Mouse (Mus musculus): ENCODE results near the gene Gm5426. TPM values are rescaled to one million over a fixed set of nuclear protein-coding genes. Genes with fewer than 3 reads are reported as not detected.
A peak's percentile ranks its signal among the peaks of the same experiment; 100 is the strongest.

Gene Gm5426
- polyA plus RNA-seq, 1 experiment from 2014 or later = not detected

GRCm38 (mm10) chr10:96107825-96108224 lies 28.6 kb upstream of the Gm5426 start:
- Histone ChIP-seq H3K27me3 (no peaks in the 10 kb centered on the region), H3K36me3 (replicated peaks) (no peaks in the 10 kb centered on the region), H3K4me2 (no peak overlapping the region), H3K4me1 (replicated peaks) (0 out of 2 replicates have a peak, but pooled peaks cover 5% of the 10 kb centered on the region), H3K4me3 (replicated peaks) (no peak overlapping the region), H3K9me3 (replicated peaks) (no peaks in the 10 kb centered on the region), H3K9ac (no peak overlapping the region), H3K27ac (replicated peaks) (no peak overlapping the region)
- WGBS (ENCODE audit: insufficient replicate concordance) = 51% methylated on average over 1 of the region's 1 CpGs
- ATAC-seq (ENCODE audit: insufficient read depth) = no peak

DNA sequence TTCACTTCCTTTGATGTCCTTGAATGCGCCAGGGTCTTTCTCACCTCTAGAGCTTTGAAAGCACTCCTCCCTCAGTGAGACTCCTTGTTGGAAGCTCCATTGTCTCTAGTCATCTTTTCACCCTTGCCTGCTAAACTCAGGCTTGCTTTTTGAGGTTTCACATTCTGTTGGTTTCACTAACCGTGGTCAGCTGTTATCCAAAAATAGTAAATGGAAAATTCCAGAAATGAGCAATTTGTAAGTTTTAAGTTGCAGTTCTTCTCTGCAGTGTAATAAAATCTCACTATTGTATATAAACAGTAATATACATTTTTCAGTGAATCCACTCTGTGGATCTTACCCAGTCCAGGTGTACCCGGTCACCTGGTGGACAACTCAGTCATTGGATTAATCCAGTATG lies 21.1 kb upstream of the Gm5426 start:
- H3K9ac ChIP-seq = no peak overlapping the region
- no peak overlapping the region for H3K27ac ChIP-seq (replicated peaks)
- no peaks in the 10 kb centered on the region for H3K27me3 ChIP-seq
- ATAC-seq (ENCODE audit: insufficient read depth) = no peak
- no peaks in the 10 kb centered on the region for H3K4me1 ChIP-seq (replicated peaks)
- no peak overlapping the region for H3K4me2 ChIP-seq
- H3K4me3 ChIP-seq (replicated peaks) = no peak overlapping the region
- 70% methylated on average over 3 of the region's 3 CpGs for WGBS (ENCODE audit: insufficient replicate concordance)
- no peaks in the 10 kb centered on the region for H3K9me3 ChIP-seq (replicated peaks)
- no peaks in the 10 kb centered on the region for H3K36me3 ChIP-seq (replicated peaks)

- Histone ChIP-seq H3K4me2 (no peak overlapping the region), H3K4me3 (replicated peaks) (no peak overlapping the region), H3K9me3 (replicated peaks) (no peaks in the 10 kb centered on the region), H3K27me3 (no peaks in the 10 kb centered on the region), H3K36me3 (replicated peaks) (no peaks in the 10 kb centered on the region), H3K27ac (replicated peaks) (no peak overlapping the region), H3K9ac (no peak overlapping the region), H3K4me1 (replicated peaks) (peaks cover 15% of the 10 kb centered on the region)
- no peak for ATAC-seq (ENCODE audit: insufficient read depth)
- 74% methylated on average over 2 of the region's 2 CpGs for WGBS (ENCODE audit: insufficient replicate concordance)
Observed at GRCm38 (mm10) chr10:96120821-96121220, 15.6 kb upstream of the Gm5426 start.

- peaks cover 15% of the 10 kb centered on the region for H3K4me1 ChIP-seq (replicated peaks)
- H3K4me2 ChIP-seq = no peak overlapping the region
- 64% methylated on average over 4 of the region's 4 CpGs for WGBS (ENCODE audit: insufficient replicate concordance)
- H3K27me3 ChIP-seq = no peaks in the 10 kb centered on the region
- no peak overlapping the region for H3K4me3 ChIP-seq (replicated peaks)
- H3K36me3 ChIP-seq (replicated peaks) = no peaks in the 10 kb centered on the region
- no peak overlapping the region for H3K27ac ChIP-seq (replicated peaks)
- no peak for ATAC-seq (ENCODE audit: insufficient read depth)
- H3K9ac ChIP-seq = no peak overlapping the region
- no peaks in the 10 kb centered on the region for H3K9me3 ChIP-seq (replicated peaks)
Observed at GRCm38 (mm10) chr10:96121249-96122010, 15.0 kb upstream of the Gm5426 start.

DNA sequence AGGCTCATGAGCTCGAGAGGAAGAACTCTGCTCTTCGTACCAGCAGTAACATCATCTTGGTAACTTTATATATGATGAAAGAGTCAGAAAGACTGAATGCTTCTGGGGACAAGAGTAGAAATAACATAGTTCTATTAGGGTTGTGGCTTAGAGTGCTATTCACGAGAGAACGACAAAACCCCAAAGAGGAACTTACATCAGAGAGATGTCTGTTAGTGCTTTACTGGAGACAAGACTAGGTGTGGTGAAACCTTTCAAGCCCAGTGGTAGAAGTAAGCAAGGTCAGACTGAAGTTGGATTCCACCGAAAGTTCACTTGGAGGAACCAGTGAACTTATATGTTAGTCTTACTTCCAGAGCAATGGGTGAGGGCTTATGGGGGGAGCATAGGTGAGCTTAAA lies 12.5 kb upstream of the Gm5426 start:
- ATAC-seq (ENCODE audit: insufficient read depth) = no peak
- no peak overlapping the region for H3K9ac ChIP-seq
- H3K4me2 ChIP-seq = no peak overlapping the region
- peaks cover 15% of the 10 kb centered on the region for H3K4me1 ChIP-seq (replicated peaks)
- H3K4me3 ChIP-seq (replicated peaks) = no peak overlapping the region
- H3K36me3 ChIP-seq (replicated peaks) = no peaks in the 10 kb centered on the region
- no peak overlapping the region for H3K27ac ChIP-seq (replicated peaks)
- WGBS (ENCODE audit: insufficient replicate concordance) = 39% methylated on average over 5 of the region's 5 CpGs
- no peaks in the 10 kb centered on the region for H3K27me3 ChIP-seq
- no peaks in the 10 kb centered on the region for H3K9me3 ChIP-seq (replicated peaks)

DNA sequence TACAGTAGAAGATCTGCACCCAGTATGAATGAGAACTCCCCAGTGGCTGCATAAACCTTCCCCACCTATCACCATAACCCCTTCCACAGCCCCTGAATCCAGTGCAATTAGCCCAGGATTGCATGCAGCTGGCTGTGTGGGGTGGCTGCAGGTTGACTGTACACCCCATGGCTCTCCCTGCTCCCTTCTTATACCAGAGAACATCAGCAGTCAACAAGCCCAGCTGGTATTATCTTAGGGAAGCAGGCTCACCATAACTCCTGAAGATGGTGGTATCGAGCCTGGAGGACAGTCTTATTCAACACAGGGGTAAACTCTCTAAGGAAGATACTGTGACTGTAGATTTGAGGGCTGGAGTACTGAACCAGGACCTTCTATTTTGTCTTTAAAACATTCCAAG lies 12.1 kb upstream of the Gm5426 start:
- Histone ChIP-seq H3K4me1 (replicated peaks) (peaks cover 15% of the 10 kb centered on the region), H3K4me3 (replicated peaks) (no peak overlapping the region), H3K27ac (replicated peaks) (no peak overlapping the region), H3K36me3 (replicated peaks) (no peaks in the 10 kb centered on the region), H3K9me3 (replicated peaks) (no peaks in the 10 kb centered on the region), H3K27me3 (no peaks in the 10 kb centered on the region), H3K4me2 (no peak overlapping the region), H3K9ac (no peak overlapping the region)
- 29% methylated on average over 1 of the region's 1 CpGs for WGBS (ENCODE audit: insufficient replicate concordance)
- no peak for ATAC-seq (ENCODE audit: insufficient read depth)

- Histone ChIP-seq H3K4me1 (replicated peaks) (peaks cover 15% of the 10 kb centered on the region), H3K36me3 (replicated peaks) (no peaks in the 10 kb centered on the region), H3K9me3 (replicated peaks) (no peaks in the 10 kb centered on the region), H3K9ac (no peak overlapping the region), H3K4me3 (replicated peaks) (no peak overlapping the region), H3K27ac (replicated peaks) (no peak overlapping the region), H3K27me3 (no peaks in the 10 kb centered on the region), H3K4me2 (no peak overlapping the region)
- 55% methylated on average over 9 of the region's 9 CpGs for WGBS (ENCODE audit: insufficient replicate concordance)
- no peak for ATAC-seq (ENCODE audit: insufficient read depth)
Observed at GRCm38 (mm10) chr10:96125771-96126454, 10.5 kb upstream of the Gm5426 start.

- WGBS (ENCODE audit: insufficient replicate concordance) = 20% methylated on average over 2 of the region's 2 CpGs
- no peaks in the 10 kb centered on the region for H3K36me3 ChIP-seq (replicated peaks)
- H3K9me3 ChIP-seq (replicated peaks) = no peaks in the 10 kb centered on the region
- no peak overlapping the region for H3K4me3 ChIP-seq (replicated peaks)
- peaks cover 15% of the 10 kb centered on the region for H3K4me1 ChIP-seq (replicated peaks)
- H3K4me2 ChIP-seq = no peak overlapping the region
- peak; percentile 42; the same call in 1 of the 2 replicates for ATAC-seq (ENCODE audit: insufficient read depth)
- H3K27ac ChIP-seq (replicated peaks) = no peak overlapping the region
- H3K9ac ChIP-seq = no peak overlapping the region
- H3K27me3 ChIP-seq = no peaks in the 10 kb centered on the region
Observed at GRCm38 (mm10) chr10:96129213-96129612, 7.2 kb upstream of the Gm5426 start.

- Histone ChIP-seq H3K4me2 (no peak overlapping the region), H3K9ac (no peak overlapping the region), H3K36me3 (replicated peaks) (no peaks in the 10 kb centered on the region), H3K27me3 (no peaks in the 10 kb centered on the region), H3K9me3 (replicated peaks) (no peaks in the 10 kb centered on the region), H3K27ac (replicated peaks) (no peak overlapping the region), H3K4me3 (replicated peaks) (no peak overlapping the region), H3K4me1 (replicated peaks) (0 out of 2 replicates have a peak, but pooled peaks cover 5% of the 10 kb centered on the region)
- ATAC-seq (ENCODE audit: insufficient read depth) = no peak
- 70% methylated on average over 3 of the region's 3 CpGs for WGBS (ENCODE audit: insufficient replicate concordance)
Observed at GRCm38 (mm10) chr10:96130406-96130805, 6.0 kb upstream of the Gm5426 start.

GRCm38 (mm10) chr10:96131112-96131511 lies 5.3 kb upstream of the Gm5426 start:
- Histone ChIP-seq H3K4me1 (replicated peaks) (0 out of 2 replicates have a peak, but pooled peaks cover 2% of the 10 kb centered on the region), H3K4me3 (replicated peaks) (no peak overlapping the region), H3K9me3 (replicated peaks) (no peaks in the 10 kb centered on the region), H3K27ac (replicated peaks) (no peak overlapping the region), H3K9ac (no peak overlapping the region), H3K27me3 (no peaks in the 10 kb centered on the region), H3K4me2 (no peak overlapping the region), H3K36me3 (replicated peaks) (no peaks in the 10 kb centered on the region)
- no peak for ATAC-seq (ENCODE audit: insufficient read depth)
- WGBS (ENCODE audit: insufficient replicate concordance) = 69% methylated on average over 6 of the region's 6 CpGs

- Histone ChIP-seq H3K4me3 (replicated peaks) (no peak overlapping the region), H3K4me2 (no peak overlapping the region), H3K4me1 (replicated peaks) (0 out of 2 replicates have a peak, but pooled peaks cover 2% of the 10 kb centered on the region), H3K27me3 (no peaks in the 10 kb centered on the region), H3K27ac (replicated peaks) (no peak overlapping the region), H3K9ac (no peak overlapping the region), H3K36me3 (replicated peaks) (no peaks in the 10 kb centered on the region), H3K9me3 (replicated peaks) (no peaks in the 10 kb centered on the region)
- WGBS (ENCODE audit: insufficient replicate concordance) = 21% methylated on average over 6 of the region's 6 CpGs
- ATAC-seq (ENCODE audit: insufficient read depth) = no peak
Observed at GRCm38 (mm10) chr10:96132161-96132560, 4.2 kb upstream of the Gm5426 start.
